Mouse (Mus musculus): ENCODE results near the gene Edem2. TPM values are rescaled to one million over a fixed set of nuclear protein-coding genes. Genes with fewer than 3 reads are reported as not detected.

Edem2 gene
- polyA plus RNA-seq, 1 experiment from 2014 or later: 21.2 TPM

DNA sequence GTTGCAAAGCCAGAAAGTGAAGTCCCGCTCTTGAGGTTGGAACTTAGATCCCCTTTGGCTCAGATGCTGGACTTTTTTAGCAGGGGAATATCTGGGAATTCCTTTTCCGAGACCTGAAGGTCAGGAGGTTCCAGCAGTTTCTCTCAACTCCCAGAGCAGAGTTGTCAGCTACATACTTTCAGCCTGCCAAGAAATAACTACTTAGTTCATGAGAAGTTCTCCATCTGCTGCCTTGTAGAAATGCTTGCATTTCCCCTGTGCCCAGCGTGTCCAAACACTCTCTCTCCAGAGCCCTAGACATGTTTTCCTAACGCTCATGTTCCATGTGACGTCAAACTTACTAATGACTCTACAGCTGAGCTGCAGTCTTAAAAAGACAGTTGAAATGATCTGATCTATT lies 5.8 kb upstream of the Edem2 start:
- no peak overlapping the region for H3K4me2 ChIP-seq
- WGBS (ENCODE audit: insufficient replicate concordance): 74% methylated on average over 5 of the region's 5 CpGs
- no peak overlapping the region for H3K9ac ChIP-seq
- H3K27me3 ChIP-seq: no peaks in the 10 kb centered on the region
- no peaks in the 10 kb centered on the region for H3K9me3 ChIP-seq (replicated peaks)
- H3K4me3 ChIP-seq (replicated peaks): no peak overlapping the region
- H3K27ac ChIP-seq: no peak overlapping the region
- ATAC-seq (ENCODE audit: low read depth) (no peak), DNase-seq (no peak)
- H3K4me1 ChIP-seq (replicated peaks): no peaks in the 10 kb centered on the region; the same call in 1 of the 2 replicates
- no peaks in the 10 kb centered on the region for H3K36me3 ChIP-seq

DNA sequence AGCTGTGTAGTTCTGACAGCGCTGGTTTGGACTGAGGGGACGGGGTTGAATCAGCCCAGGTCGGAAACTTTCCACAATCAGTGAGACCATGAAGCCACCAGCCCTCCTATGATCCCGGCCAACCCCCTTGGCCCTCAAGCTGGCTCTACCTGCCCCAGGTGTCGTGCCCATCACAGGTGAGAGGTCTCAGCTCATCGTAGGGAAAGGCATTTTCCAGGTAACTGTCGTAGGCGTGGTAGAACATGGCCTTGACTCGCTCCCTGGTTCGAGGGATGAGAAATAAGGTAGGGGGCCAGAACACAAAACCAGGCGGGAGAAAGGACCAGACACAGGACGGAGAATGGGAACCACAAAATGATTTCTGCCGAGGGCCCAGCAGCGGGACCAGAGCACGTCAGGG lies 533 bp downstream of the Edem2 start:
- no peaks in the 10 kb centered on the region for H3K36me3 ChIP-seq
- 5% methylated on average over 15 of the region's 15 CpGs for WGBS (ENCODE audit: insufficient replicate concordance)
- no peak for DNase-seq
- no peaks in the 10 kb centered on the region for H3K9me3 ChIP-seq (replicated peaks)
- peak overlapping the region; percentile 81 for H3K4me2 ChIP-seq
- peaks cover 33% of the 10 kb centered on the region for H3K4me1 ChIP-seq (replicated peaks)
- H3K27me3 ChIP-seq: no peaks in the 10 kb centered on the region
- peak overlapping the region; percentile 41 for H3K27ac ChIP-seq
- no peak; the same call in 1 of the 2 replicates for ATAC-seq (ENCODE audit: low read depth)
- peak overlapping the region; percentile 83 for H3K4me3 ChIP-seq (replicated peaks)
- peak overlapping the region; percentile 84 for H3K9ac ChIP-seq

DNA sequence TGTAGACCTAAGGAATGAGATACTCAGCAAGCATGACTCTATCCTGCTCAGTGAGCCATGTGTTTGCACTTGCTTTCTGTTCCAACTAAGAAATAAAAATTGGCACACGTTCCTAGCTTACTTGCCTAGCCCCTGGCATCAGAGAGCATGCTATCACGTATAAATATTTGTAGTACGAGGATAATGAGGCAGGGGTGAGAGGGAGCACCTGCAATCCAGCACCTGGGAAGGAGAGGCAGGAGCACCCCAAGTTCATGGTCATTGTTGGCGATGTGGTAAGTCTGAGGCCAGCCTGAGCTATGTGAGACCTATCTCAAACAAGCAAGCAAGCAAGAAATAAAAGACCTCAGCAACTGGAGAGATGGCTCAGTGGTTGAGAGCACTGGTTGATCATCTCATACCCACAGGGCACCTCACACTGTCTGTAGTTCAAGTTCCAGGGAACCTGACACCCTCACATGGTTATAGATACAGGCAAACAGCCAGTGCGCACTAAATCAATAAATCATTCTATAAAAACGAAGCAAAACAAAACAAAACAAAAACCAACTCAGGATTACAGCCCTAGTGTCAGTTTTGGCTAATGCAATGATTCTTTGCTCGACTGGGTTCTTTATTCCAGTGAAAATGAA lies 1.4 kb downstream of the Edem2 start:
- no peak overlapping the region for H3K27ac ChIP-seq
- H3K27me3 ChIP-seq: no peaks in the 10 kb centered on the region
- ATAC-seq (ENCODE audit: low read depth): no peak
- peak overlapping the region; percentile 81 for H3K4me2 ChIP-seq
- H3K4me3 ChIP-seq (replicated peaks): no peak overlapping the region
- peaks cover under 1% of the 10 kb centered on the region for H3K36me3 ChIP-seq
- WGBS (ENCODE audit: insufficient replicate concordance): 71% methylated on average over 7 of the region's 7 CpGs
- H3K4me1 ChIP-seq (replicated peaks): peaks cover 33% of the 10 kb centered on the region
- H3K9ac ChIP-seq: no peak overlapping the region
- no peaks in the 10 kb centered on the region for H3K9me3 ChIP-seq (replicated peaks)
- DNase-seq: no peak

DNA sequence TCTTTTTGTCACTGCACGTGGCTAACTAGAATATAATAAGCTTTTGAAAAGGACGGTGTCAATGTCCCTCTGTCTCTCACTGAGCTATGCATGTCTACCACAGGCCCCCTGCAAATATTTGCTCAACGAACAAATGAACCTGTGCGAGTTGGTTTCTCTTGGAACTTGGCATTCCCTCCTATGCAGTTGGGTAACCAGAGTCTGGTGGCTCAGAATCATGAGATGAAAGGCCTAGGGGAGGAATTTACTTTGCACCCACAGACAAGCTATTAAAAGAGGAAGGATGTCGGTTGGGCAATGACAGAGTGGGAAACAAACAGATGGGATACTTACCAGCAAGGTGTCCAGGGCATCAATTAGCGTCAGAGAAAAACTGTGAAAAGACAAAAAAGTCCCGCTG lies 3.0 kb downstream of the Edem2 start:
- no peak overlapping the region for H3K27ac ChIP-seq
- H3K9me3 ChIP-seq (replicated peaks): no peaks in the 10 kb centered on the region
- no peaks in the 10 kb centered on the region for H3K27me3 ChIP-seq
- DNase-seq (no peak), ATAC-seq (ENCODE audit: low read depth) (no peak)
- H3K36me3 ChIP-seq: peaks cover 12% of the 10 kb centered on the region
- no peak overlapping the region for H3K4me3 ChIP-seq (replicated peaks)
- 61% methylated on average over 7 of the region's 7 CpGs for WGBS (ENCODE audit: insufficient replicate concordance)
- peaks cover 33% of the 10 kb centered on the region for H3K4me1 ChIP-seq (replicated peaks)
- H3K4me2 ChIP-seq: no peak overlapping the region
- H3K9ac ChIP-seq: no peak overlapping the region

DNA sequence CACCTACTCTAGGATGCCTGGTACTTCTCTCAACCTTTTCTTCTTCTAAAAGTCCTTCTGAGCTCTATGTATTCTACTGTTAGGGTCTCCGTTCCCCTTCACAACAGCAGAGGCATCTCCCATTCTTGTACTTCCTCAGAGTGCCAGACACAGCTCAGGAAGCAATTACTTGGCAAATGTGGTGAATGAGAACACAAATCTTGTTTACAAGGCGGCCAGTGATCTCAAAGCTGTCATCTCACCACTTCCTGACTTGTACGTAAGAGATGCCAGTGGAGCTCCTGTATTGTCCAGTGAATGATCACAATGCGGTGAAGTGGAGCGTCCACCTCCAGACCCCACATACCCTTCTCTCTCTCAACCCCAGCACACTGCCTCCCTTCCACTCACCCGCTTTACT lies 4.7 kb downstream of the Edem2 start:
- Histone ChIP-seq H3K9ac (no peak overlapping the region), H3K4me3 (replicated peaks) (no peak overlapping the region), H3K36me3 (peaks cover 16% of the 10 kb centered on the region), H3K4me1 (replicated peaks) (peaks cover 28% of the 10 kb centered on the region), H3K9me3 (replicated peaks) (no peaks in the 10 kb centered on the region), H3K4me2 (no peak overlapping the region), H3K27me3 (no peaks in the 10 kb centered on the region), H3K27ac (no peak overlapping the region)
- no peak for ATAC-seq (ENCODE audit: low read depth)
- WGBS (ENCODE audit: insufficient replicate concordance): 52% methylated on average over 6 of the region's 6 CpGs
- no peak for DNase-seq

DNA sequence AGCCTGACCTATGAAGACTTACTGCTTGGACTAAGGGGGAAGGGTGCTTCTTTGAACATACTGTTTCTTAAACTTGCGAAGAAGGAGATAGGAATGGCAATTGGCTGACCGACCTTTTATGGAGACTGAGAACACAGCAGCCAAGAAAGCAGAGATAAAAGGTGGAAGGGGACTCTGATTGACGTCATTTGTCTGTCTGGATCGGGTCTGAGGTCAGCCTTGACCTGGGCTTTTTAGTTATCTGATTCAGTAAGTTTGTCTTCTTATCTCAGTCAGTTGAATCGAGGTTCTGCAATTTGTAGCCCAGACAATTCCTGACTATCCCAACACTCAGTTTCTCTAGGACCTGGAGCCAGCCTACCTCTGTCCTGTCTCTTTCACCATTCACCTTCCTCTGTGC lies 5.2 kb downstream of the Edem2 start:
- H3K27me3 ChIP-seq: no peaks in the 10 kb centered on the region
- ATAC-seq (ENCODE audit: low read depth) (no peak), DNase-seq (no peak)
- H3K9me3 ChIP-seq (replicated peaks): no peaks in the 10 kb centered on the region
- H3K4me3 ChIP-seq (replicated peaks): no peak overlapping the region
- H3K4me2 ChIP-seq: no peak overlapping the region
- peaks cover 16% of the 10 kb centered on the region for H3K36me3 ChIP-seq
- WGBS (ENCODE audit: insufficient replicate concordance): 40% methylated on average over 5 of the region's 5 CpGs
- no peak overlapping the region for H3K27ac ChIP-seq
- H3K9ac ChIP-seq: no peak overlapping the region
- peaks cover 26% of the 10 kb centered on the region for H3K4me1 ChIP-seq (replicated peaks)

DNA sequence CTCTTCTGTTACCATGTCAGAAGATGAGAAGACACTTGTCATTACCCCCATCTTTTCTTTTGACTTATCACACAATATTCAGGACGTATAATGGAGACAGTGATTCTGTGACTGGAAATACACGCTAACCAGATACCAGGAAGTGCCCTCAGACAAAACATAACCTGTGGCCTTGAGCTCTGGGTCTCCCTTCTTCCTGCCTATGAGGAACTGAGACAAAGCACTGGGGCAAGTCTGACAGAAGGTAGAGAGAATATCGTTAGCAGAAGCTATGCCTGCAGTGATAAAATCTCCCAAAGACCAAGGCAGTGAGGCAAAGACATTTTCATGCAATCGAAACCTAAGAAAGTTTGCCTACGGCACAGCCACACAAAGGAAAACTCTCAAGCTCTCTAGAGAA lies 8.7 kb downstream of the Edem2 start:
- DNase-seq (no peak), ATAC-seq (ENCODE audit: low read depth) (no peak)
- Histone ChIP-seq H3K4me1 (replicated peaks) (peaks cover 5% of the 10 kb centered on the region; the same call in 1 of the 2 replicates), H3K36me3 (peaks cover 29% of the 10 kb centered on the region), H3K4me2 (no peak overlapping the region), H3K4me3 (replicated peaks) (no peak overlapping the region), H3K9me3 (replicated peaks) (no peaks in the 10 kb centered on the region), H3K9ac (no peak overlapping the region), H3K27ac (no peak overlapping the region), H3K27me3 (no peaks in the 10 kb centered on the region)
- 65% methylated on average over 5 of the region's 5 CpGs for WGBS (ENCODE audit: insufficient replicate concordance)

DNA sequence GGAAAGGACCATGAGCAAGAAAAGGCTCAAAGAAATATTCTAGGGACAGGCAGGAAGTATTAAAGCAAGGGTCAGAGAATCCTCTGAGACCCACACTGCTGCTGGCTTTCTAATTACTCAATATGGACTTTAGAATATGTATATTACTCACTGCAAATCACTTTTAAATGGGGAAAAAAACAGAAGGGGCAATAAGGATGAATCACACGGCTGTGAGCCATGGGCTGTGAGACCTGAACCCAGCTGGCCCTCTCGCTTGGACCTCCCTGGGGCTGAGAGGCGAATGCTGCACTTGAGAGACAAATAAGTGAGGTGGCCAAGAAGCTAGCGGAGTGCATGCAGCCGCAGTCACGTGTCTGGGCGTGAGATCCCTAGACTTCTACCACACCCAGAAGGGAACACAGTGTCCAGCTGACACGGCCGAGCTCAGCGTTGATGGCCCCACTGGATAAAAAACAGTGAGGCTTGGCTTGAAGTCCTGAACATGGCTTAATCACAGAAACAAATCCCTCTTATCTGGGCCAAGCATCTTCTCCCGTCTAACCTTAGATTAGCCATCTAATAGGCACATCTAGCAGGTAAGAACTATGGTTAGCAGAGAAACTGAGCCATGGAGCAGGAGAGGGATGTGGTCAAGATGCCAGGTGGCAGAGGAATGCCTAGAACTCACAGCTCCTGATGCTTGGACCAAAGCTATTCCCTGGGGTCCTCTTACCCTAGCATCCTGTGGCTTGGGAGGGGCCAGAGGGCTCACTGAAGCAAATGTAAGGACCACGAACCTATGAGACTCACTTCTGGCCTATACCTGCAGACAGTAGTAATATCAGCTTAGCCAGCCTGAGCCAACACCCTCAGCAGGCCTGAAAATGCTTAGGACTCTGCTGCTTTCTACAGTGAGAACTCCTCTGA lies 11.9 kb downstream of the Edem2 start:
- H3K27me3 ChIP-seq: no peaks in the 10 kb centered on the region

DNA sequence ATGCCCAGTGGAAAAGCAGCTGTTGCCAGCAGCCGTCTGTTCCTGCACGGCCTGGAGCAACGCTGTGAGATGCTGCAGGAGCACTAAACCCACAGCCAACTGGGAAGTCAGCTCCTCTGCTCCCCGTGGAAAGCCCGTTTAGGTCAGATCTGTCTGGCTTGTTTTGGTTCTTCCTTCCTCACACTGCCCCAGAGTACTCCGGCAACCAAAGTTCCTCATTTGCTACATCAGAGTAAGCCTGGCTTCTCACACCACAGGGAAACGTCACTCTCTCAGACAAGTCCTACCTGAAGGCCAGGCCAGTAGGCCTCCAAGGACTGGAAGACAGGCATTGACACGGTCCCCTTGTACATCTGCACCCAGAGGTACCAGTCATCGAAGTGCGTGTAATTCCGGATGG lies 18.7 kb downstream of the Edem2 start:
- no peak for DNase-seq
- H3K36me3 ChIP-seq: peaks cover 38% of the 10 kb centered on the region
- no peak overlapping the region for H3K9ac ChIP-seq
- 64% methylated on average over 11 of the region's 11 CpGs for WGBS (ENCODE audit: insufficient replicate concordance)
- no peak overlapping the region for H3K27ac ChIP-seq
- no peaks in the 10 kb centered on the region for H3K4me1 ChIP-seq (replicated peaks)
- H3K4me2 ChIP-seq: no peak overlapping the region
- no peak for ATAC-seq (ENCODE audit: low read depth)
- H3K4me3 ChIP-seq (replicated peaks): no peak overlapping the region
- no peaks in the 10 kb centered on the region for H3K9me3 ChIP-seq (replicated peaks)
- no peaks in the 10 kb centered on the region for H3K27me3 ChIP-seq

More for the DNA sequence above, 11.9 kb downstream of the Edem2 start:
- Histone ChIP-seq H3K4me1 (replicated peaks) (no peaks in the 10 kb centered on the region), H3K27ac (no peak overlapping the region), H3K9ac (no peak overlapping the region), H3K4me2 (no peak overlapping the region), H3K4me3 (replicated peaks) (no peak overlapping the region), H3K9me3 (replicated peaks) (no peaks in the 10 kb centered on the region), H3K36me3 (peaks cover 29% of the 10 kb centered on the region)
- ATAC-seq (ENCODE audit: low read depth): no peak
- 73% methylated on average over 12 of the region's 12 CpGs for WGBS (ENCODE audit: insufficient replicate concordance)
- no peak for DNase-seq

DNA sequence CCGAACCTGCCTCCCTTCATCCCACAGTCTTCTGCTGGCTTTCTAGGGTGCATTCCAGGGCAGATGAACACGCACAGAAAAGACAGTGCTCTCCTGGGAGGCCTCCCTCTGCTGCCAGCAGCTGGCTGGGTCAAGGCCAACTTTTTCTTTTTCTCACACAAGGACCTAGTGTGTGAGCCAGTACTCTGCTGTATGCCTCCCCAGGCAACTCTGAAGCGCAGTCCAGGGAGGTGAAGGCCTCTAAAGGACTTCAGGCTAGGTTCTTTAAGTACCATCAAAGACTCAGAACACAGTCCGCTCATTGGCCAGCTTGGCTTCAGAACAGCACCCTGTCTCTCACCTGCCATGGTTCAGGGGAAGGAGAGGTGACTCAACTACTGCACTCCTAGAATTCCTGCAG lies 22.0 kb downstream of the Edem2 start:
- DNase-seq: no peak
- Histone ChIP-seq H3K4me2 (no peak overlapping the region), H3K27ac (no peak overlapping the region), H3K4me3 (replicated peaks) (no peak overlapping the region), H3K9ac (no peak overlapping the region), H3K9me3 (replicated peaks) (no peaks in the 10 kb centered on the region), H3K36me3 (peaks cover 41% of the 10 kb centered on the region), H3K27me3 (no peaks in the 10 kb centered on the region), H3K4me1 (replicated peaks) (no peaks in the 10 kb centered on the region)
- ATAC-seq (ENCODE audit: low read depth): no peak
- 79% methylated on average over 4 of the region's 4 CpGs for WGBS (ENCODE audit: insufficient replicate concordance)

DNA sequence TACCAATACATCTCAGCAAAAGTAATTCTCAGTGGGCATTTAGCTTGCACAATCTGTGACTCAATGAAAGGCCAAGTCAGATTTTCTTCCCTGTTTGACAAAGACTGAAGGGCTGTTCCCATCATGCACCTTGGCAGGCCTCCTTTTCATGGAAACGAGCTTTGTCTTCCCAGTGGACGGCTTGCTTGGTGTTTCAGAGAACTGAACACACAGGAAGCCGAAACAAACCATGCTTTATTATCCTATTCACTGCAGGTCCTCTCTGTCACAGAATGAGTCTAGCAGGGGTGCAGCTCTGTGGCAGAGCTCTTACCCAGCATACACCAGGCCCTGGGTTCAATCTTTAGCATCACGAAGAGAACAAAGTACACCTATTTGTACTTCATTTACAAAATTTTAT lies 25.6 kb downstream of the Edem2 start:
- Histone ChIP-seq H3K27me3 (no peaks in the 10 kb centered on the region), H3K36me3 (peaks cover 27% of the 10 kb centered on the region), H3K4me1 (replicated peaks) (no peaks in the 10 kb centered on the region), H3K4me2 (no peak overlapping the region), H3K27ac (no peak overlapping the region), H3K9ac (no peak overlapping the region), H3K4me3 (replicated peaks) (no peak overlapping the region), H3K9me3 (replicated peaks) (no peaks in the 10 kb centered on the region)
- DNase-seq (no peak), ATAC-seq (ENCODE audit: low read depth) (no peak)
- 75% methylated on average over 4 of the region's 4 CpGs for WGBS (ENCODE audit: insufficient replicate concordance)
